Mouse (Mus musculus) thymus, postnatal 4 days (tissue): ENCODE measurements around the gene Csk.
A peak's percentile ranks its signal among the peaks of the same experiment; 100 is the strongest.

Source experiments
- DNase-seq: peaks from one replicate; pipeline ENCODE4 v3.0.0; 2021

Csk gene

GRCm38 (mm10) chr9:57637741-57638322 lies 15.6 kb downstream of the Csk start:
- DNase-seq: peak; percentile 45

GRCm38 (mm10) chr9:57637272-57637671 lies 16.2 kb downstream of the Csk start:
- no peak for DNase-seq

- peak; percentile 71 for DNase-seq
Measured at GRCm38 (mm10) chr9:57633481-57634024, 19.9 kb downstream of the Csk start.

- peak; percentile 87 for DNase-seq
Measured at GRCm38 (mm10) chr9:57629118-57629874, 24.1 kb downstream of the Csk start.

- DNase-seq: no peak
Measured at GRCm38 (mm10) chr9:57628717-57629116, 24.7 kb downstream of the Csk start.

GRCm38 (mm10) chr9:57627892-57628291 lies 25.5 kb downstream of the Csk start:
- DNase-seq: no peak

GRCm38 (mm10) chr9:57627191-57627590 lies 26.2 kb downstream of the Csk start:
- peak; percentile 16 for DNase-seq

GRCm38 (mm10) chr9:57625674-57626500 lies 27.5 kb downstream of the Csk start:
- no peak for DNase-seq

- DNase-seq: no peak
Measured at GRCm38 (mm10) chr9:57624295-57624694, 29.1 kb downstream of the Csk start.

GRCm38 (mm10) chr9:57620674-57621073 lies 32.8 kb downstream of the Csk start, which contains the start of gene Lman1l:
TSS of gene Lman1l (minus strand) at chr9:57620774.
- DNase-seq: no peak

- DNase-seq: no peak
Measured at GRCm38 (mm10) chr9:57618854-57619253, 34.6 kb downstream of the Csk start.

GRCm38 (mm10) chr9:57617556-57618169 lies 35.8 kb downstream of the Csk start:
- peak; percentile 38 for DNase-seq

- DNase-seq: no peak
Measured at GRCm38 (mm10) chr9:57614786-57615185, 38.6 kb downstream of the Csk start.

GRCm38 (mm10) chr9:57613975-57614374 lies 39.5 kb downstream of the Csk start:
- no peak for DNase-seq

GRCm38 (mm10) chr9:57612587-57612986 lies 40.8 kb downstream of the Csk start:
- no peak for DNase-seq

- DNase-seq: no peak
Measured at GRCm38 (mm10) chr9:57610359-57610826, 43.0 kb downstream of the Csk start.

- DNase-seq: no peak
Measured at GRCm38 (mm10) chr9:57609803-57610202, 43.6 kb downstream of the Csk start.

GRCm38 (mm10) chr9:57606139-57606851 lies 47.1 kb downstream of the Csk start, which contains the start of gene Cplx3:
TSS of gene Cplx3 (minus strand) at chr9:57606281.
- DNase-seq: peak; percentile 78

- DNase-seq: no peak
Measured at GRCm38 (mm10) chr9:57605503-57605902, 47.9 kb downstream of the Csk start.

- DNase-seq: no peak
Measured at GRCm38 (mm10) chr9:57604875-57605274, 48.6 kb downstream of the Csk start.

GRCm38 (mm10) chr9:57602098-57602497 lies 51.3 kb downstream of the Csk start:
- DNase-seq: no peak

GRCm38 (mm10) chr9:57601353-57601706 lies 52.1 kb downstream of the Csk start:
- no peak for DNase-seq
